Mouse (Mus musculus): ENCODE measurements around the gene Vat1.

DNA sequence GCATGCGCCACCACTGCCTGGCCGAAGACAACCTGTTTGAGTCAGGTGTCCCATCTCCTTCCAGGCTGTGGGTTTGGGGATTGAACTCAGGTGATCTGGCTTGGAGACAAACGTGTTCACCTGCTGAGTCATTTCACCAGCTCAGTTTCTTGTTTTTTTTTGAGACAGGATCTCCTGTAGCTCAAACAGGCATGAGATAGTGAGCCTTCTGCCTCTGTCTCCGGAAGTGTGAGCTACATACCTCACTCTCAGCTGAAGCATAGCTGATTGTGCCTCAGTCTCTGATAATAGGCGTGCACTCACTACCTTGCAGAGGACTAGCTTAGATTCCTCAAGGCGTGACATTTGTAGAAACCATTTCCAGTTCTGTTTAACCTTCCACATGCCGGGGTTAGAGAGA lies 18.8 kb upstream of the Vat1 start:
- TF ChIP-seq CTCF (IDR thresholded peaks at IDR 0.05; ENCODE audit: extremely low read depth, insufficient read depth, insufficient read length, insufficient replicate concordance) (no peak), POLR2A (IDR thresholded peaks at IDR 0.05; ENCODE audit: low read depth, low read length) (no peak)
